Mouse (Mus musculus): ENCODE data around the gene Robo1. TPM values are rescaled to one million over a fixed set of nuclear protein-coding genes. Genes with fewer than 3 reads are reported as not detected.

The Robo1 gene
- total RNA-seq, 2 experiments from 2014 or later, result 5.7 to 6.1 TPM

DNA sequence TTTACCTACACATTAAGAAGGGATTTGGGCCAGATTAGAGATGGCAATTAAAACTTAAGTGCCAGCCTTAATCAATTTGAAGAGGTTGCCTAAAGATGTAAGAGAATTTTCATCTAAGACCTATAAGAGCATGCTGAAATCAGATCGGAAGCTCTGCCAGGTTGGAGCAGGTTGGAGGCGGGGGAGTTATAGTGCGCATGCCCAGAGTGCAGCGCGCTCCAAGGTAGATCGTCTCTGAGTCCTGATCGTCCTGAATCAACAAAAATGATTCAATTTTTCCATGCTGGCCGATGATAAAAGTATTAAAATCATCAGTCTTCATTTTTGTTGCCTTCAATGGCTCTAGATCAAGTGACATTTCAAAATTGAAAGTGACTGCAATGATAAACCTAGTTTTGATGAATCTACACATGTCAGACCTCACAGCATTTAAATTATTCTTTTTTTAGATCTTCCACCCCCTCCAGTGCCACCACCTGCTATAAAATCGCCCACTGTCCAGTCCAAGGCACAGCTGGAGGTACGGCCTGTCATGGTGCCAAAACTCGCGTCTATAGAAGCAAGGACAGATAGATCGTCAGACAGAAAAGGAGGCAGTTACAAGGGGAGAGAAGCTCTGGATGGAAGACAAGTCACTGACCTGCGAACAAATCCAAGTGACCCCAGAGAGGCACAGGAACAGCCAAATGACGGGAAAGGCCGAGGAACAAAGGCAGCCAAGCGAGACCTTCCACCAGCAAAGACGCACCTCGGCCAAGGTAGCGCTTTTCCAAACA, 727.3 kb downstream of the Robo1 start:
- intact Hi-C loops (cut with DNase I), result no loop called here
- no peak for DNase-seq

DNA sequence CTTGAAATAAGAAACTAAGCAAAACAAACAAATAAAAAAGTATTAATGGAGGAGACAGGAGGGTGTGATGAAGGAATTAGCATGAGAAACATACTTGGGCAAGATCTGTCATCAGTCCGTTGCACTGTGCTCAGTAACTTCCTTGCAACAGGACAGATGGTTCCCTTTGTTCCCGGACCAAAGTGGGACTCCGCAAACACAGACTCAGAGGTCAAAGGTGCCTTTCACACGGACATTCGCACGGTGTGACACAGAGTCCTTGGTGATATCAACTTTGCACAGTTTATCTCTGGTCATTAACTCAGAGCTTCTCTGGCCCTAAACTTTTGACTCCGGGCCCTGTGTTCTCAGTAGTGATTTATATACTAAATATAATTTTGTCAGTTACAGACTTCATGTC, 730.4 kb downstream of the Robo1 start:
- DNase-seq, result no peak

DNA sequence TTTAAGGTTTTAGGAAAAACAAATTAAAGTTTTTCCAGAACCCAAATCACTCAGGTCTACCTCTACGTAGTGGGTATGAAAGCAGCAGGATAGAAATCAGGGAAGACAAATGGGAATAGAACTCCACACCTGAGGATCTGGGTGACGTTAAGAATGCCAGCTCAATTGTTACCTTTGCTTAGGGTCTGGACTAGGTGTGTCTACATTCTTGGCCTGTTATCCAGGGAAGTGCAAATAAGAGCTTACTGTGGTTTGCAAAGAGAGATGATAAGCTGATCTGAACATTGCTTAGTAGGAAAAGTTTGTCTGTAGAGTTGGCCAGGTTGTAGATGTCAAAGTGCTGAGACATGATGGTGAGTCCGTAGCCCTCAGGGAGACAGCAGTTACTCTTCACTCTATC, 754.4 kb downstream of the Robo1 start:
- intact Hi-C loops (cut with DNase I), result no loop called here
- DNase-seq, result no peak

More for the DNA sequence above, 730.4 kb downstream of the Robo1 start:
- intact Hi-C loops (cut with DNase I), result no loop called here

DNA sequence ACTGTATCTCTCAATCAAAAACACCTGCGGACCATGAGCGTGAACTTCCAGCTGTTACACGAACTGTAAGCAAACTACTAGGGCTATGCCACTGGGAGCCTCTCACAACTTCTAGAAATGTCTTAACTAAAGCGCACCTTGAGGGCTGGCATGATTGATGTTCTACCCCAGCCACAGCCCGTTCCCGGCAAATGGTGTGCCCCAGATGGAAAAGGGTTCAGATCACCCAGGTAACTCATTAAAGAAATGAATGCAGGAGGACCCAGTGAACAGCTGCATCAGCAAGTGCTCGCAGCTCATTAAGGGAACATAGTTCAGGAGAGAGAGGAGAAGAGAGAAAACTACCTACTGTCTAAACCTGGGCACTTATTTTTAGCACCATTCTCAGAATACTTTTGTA, 759.7 kb downstream of the Robo1 start:
- no peak for DNase-seq
- intact Hi-C loops (cut with DNase I), result no loop called here

DNA sequence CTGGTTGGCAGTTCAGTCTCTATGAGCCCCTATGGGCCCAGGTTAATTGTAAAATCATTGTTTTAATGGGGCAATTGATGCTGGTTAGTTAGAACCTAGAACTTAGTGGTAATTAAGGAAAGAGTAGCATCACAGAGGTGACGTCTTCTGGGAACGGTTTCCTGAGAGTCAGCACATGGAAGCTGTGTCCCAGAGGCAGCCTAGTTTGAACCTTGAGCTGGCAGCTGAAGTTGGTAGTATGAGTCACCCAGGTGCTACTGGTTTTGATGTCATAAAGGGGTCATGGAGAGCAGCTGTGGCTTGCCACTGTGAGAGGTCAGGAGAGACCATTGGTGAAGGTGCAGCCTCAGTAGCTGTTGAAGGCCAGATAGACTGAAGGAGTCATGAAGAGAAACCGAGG, 763.9 kb downstream of the Robo1 start:
- DNase-seq, result no peak
- intact Hi-C loops (cut with DNase I), result no loop called here

DNA sequence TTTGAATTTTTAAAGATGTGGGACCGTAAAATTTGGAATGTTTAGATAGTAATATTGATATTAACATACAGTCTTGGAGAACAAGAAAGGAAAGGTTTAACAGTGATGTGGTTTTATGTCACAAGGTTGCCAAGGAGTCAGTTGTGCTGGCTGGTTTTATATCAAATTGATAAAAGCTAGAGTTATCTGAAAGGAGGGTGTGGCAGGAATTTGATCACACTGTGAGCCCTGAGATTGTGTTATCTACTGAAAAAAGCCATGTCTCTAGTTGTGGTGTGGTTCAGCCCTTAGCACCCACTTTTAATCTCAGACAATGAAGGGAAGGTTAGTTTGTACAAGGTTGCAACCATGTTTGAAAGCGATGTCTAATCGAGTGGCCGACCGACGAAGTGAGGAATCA, 764.8 kb downstream of the Robo1 start:
- DNase-seq, result no peak
- intact Hi-C loops (cut with DNase I), result no loop called here

DNA sequence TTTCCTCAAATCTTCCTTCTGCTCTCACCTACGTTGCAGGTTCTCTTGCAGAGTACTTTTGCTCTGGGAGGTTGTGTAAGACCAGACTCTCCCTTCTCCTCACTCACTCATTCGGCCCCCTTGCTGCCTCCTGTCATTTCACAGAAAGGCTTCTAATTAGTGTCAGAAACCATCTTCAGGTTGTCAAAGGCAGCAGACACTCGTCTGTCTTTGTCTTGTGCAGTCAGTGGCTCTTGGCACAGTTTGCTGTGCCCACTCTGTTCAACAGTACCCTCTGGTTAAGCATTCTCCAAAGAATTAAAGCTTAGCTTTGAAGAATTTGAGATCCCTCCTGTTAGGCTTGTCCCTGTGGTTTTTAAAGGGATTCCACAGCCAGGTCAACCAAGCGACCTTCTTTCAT, 774.3 kb downstream of the Robo1 start:
- intact Hi-C loops (cut with DNase I), result no loop called here
- DNase-seq, result no peak

DNA sequence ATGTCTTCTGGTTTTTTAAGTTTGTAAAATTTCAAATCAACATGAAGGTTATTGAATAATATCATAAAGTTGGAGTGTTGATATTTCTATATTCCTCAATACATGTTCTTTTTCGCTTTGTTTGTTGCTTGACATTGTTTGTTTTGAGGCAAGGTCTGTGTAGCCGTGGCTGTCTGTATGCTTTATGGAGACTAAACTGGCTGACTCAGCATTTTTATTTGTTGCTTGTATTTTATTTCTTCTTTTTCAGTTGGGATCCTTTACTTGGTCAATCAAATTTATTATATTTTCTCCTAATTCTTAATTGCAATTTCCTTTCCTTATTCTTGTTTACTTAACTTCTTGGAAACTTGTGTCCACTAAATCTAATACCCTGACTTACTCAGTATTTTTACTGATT, 775.0 kb downstream of the Robo1 start:
- DNase-seq, result no peak
- intact Hi-C loops (cut with DNase I), result no loop called here

All from heart, postnatal 10 days (tissue).